Mouse (Mus musculus) heart, adult 2 months (tissue): ENCODE results near the gene Bend5. TPM values are rescaled to one million over a fixed set of nuclear protein-coding genes. Genes with fewer than 3 reads are reported as not detected.

Source experiments
- DNase-seq, 2 experiments: peaks; one replicate each; pipeline ENCODE4 v3.0.0; 2021
- H3K27ac ChIP-seq: fragments of 200-600 bp; 2 replicates; pipeline ENCODE4 v1.8.1; 2022
- H3K27me3 ChIP-seq: fragments of 200-500 bp; 2 replicates; pipeline ENCODE4 v1.6.1; 2012; ENCODE audit warnings: mild to moderate bottlenecking, low read length, inconsistent platforms, mixed read lengths; ENCODE audit not compliant: control insufficient read depth, insufficient read depth
- H3K36me3 ChIP-seq: fragments of 200-500 bp; 2 replicates; pipeline ENCODE4 v1.6.1; 2012; ENCODE audit warnings: low read length, inconsistent platforms; ENCODE audit not compliant: control insufficient read depth, insufficient read depth
- H3K4me1 ChIP-seq: fragments of 200-500 bp; 2 replicates; pipeline ENCODE4 v1.6.1; 2011; ENCODE audit warnings: low read length; ENCODE audit not compliant: control insufficient read depth, insufficient read depth
- H3K4me3 ChIP-seq: fragments of 200-600 bp; 2 replicates; pipeline ENCODE4 v1.8.1; 2022
- H3K79me2 ChIP-seq: fragments of 200-500 bp; replicated peaks from 2 replicates; pipeline ENCODE4 v1.6.1; 2012; ENCODE audit warnings: mild to moderate bottlenecking, inconsistent platforms, low read length, moderate library complexity, mixed read lengths; ENCODE audit not compliant: control insufficient read depth, insufficient read depth
- H3K9ac ChIP-seq: fragments of 200-500 bp; 2 replicates; pipeline ENCODE4 v1.6.1; 2012; ENCODE audit warnings: low read depth, mild to moderate bottlenecking, control low read depth, inconsistent platforms, low read length, mixed read lengths
- CTCF ChIP-seq: fragments of 200-600 bp; IDR thresholded peaks from 2 replicates; pipeline ENCODE4 v1.8.1; 2022; ENCODE audit warnings: antibody characterized with exemption, mild to moderate bottlenecking, moderate library complexity
- EP300 ChIP-seq: fragments of 200-500 bp; IDR thresholded peaks from 2 replicates; pipeline ENCODE4 v1.6.1; 2011; ENCODE audit warnings: low read depth, low read length, control low read depth; ENCODE audit not compliant: insufficient read depth
- POLR2A ChIP-seq: fragments of 200-500 bp; IDR thresholded peaks from 2 replicates; pipeline ENCODE4 v1.6.1; 2011; ENCODE audit warnings: mild to moderate bottlenecking, low read depth, low read length, control low read depth; ENCODE audit not compliant: insufficient read depth
- WGBS: fragments of 180-500 bp; shearing (Covaris S2); methylation state at CpG from one replicate; pipeline ENCODE4 v1.1.7; 2018; 5-methylcytosine and 5-hydroxymethylcytosine counted together
- intact Hi-C: fragments of 180-260 bp; cut with DNase I; formaldehyde crosslinking; loops from one replicate; pipeline ENCODE4 v1.15.1; 2025
- long read RNA-seq: library from polyadenylated mRNA; stranded (forward); transcript quantifications from one replicate; pipeline ENCODE4 v2.0.0, GENCODE M21; 2021
- polyA plus RNA-seq: library from polyadenylated mRNA; depleted of rRNA; stranded (reverse); fragments of >200 nt; gene quantifications from 2 replicates; pipeline ENCODE4 v1.2.3, GENCODE M21; 2012; rRNA removed
- total RNA-seq, 2 experiments: library from RNA; stranded (reverse); gene quantifications; 2 replicates each; pipeline ENCODE4 v1.2.3; 2021

The Bend5 gene
- 1 to 10 TPM; 5.4 to 8.1 TPM for total RNA-seq
- 3.8 and 4.2 TPM in 2 replicates for polyA plus RNA-seq
- long read RNA-seq, partial matches to known transcripts = 0 of 6 reads
- long read RNA-seq, other reads (novel, unspliced or antisense) = 1 of 6 reads

DNA sequence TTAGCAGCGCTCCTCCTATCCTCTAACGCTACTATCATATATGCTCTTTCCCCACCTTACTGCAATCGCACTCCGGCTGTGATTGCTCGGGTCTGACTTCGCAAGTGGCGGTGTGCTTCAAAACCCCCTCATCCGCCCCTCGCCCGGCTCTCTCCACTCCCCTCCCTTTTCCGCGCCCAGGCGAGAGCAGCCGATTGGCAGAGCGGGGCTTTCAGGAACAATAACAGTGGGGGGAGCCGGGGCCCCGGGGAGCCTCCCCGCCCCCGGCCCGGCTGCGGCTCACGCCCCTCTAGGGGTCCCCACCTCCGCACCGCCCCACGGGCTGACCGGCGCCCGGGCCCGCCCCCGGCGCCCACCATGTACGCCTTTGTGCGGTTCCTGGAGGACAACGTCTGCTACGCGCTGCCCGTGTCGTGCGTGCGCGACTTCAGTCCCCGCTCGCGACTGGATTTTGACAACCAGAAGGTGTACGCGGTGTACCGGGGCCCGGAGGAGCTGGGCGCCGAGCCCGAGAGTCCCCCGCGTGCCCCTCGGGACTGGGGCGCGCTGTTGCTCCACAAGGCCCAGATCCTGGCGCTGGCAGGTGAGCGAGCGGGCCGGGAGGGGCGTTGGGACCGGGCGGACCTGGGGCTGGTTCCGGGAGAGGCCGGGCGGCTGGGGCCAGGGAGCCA, at the start of gene Bend5:
Bend5 (plus strand) TSS at position 189 of the 671 bp plus-strand sequence.
- Histone ChIP-seq H3K27ac (peak within 1 kb of the TSS; percentile 78), H3K4me3 (peak within 1 kb of the TSS; percentile 89), H3K9ac (peak within 1 kb of the TSS; percentile 98), H3K27me3 (no peaks in the 10 kb centered on the region), H3K4me1 (peaks cover 4% of the 10 kb centered on the region), H3K36me3 (peaks cover 4% of the 10 kb centered on the region), H3K79me2 (no peaks in the 10 kb centered on the region)
- under 1% methylated on average over 65 of the region's 66 CpGs for WGBS
- TF ChIP-seq POLR2A (peak; percentile 54; the same call in 1 of the 2 replicates), EP300 (no peak)
- intact Hi-C loops = no loop called here
- DNase-seq = peak; percentile 79 to 82

DNA sequence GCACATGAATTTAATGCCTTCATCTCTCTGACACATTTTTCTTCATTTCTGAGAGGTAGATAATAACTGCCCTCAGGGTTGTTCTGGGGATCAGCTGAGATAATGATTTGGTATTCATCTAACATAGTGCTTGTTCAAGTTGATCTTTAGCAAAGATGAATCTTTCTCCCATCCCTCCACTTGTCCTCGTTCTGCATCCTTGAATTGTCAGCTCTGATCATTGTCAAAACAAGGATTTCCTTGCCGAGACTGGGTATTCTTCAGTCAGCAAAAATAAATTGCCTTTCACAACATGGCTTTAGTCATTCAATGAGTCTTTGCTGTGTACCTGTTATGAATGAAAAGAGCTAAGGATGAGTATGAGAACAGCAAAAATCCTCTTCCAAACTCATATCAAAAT, 47.0 kb upstream of the Bend5 start:
- WGBS = 51% methylated on average over 2 of the region's 2 CpGs
- no peak overlapping the region for H3K27ac ChIP-seq
- TF ChIP-seq CTCF (no peak), POLR2A (no peak), EP300 (no peak)
- H3K36me3 ChIP-seq = no peaks in the 10 kb centered on the region
- no peak overlapping the region for H3K9ac ChIP-seq
- H3K4me3 ChIP-seq = no peak overlapping the region
- DNase-seq = no peak
- no peaks in the 10 kb centered on the region for H3K4me1 ChIP-seq
- H3K79me2 ChIP-seq = no peaks in the 10 kb centered on the region
- no peaks in the 10 kb centered on the region for H3K27me3 ChIP-seq
- intact Hi-C loops = no loop called here

DNA sequence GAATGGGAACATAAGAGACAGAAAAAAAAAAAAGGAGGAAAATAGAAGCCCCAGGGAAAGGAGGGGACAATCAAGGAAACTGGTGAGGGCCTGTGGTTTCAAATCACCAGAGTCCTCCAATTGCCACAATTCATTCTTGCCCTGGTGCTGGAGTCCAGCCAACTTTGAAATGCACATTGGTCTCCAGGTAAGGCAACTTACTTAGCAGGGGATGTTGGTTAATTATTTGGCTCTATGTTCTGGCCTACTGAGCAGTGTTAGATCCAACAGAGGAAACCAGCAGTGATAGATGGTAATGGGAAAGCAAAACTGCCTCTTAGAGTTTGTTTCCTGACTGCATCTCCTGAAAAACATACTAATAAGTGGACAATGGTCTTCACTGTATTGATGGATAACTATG, 37.6 kb upstream of the Bend5 start:
- H3K27me3 ChIP-seq = no peaks in the 10 kb centered on the region
- no peak overlapping the region for H3K4me3 ChIP-seq
- H3K79me2 ChIP-seq = no peaks in the 10 kb centered on the region
- intact Hi-C loops = no loop called here
- no peaks in the 10 kb centered on the region for H3K4me1 ChIP-seq
- H3K9ac ChIP-seq = no peak overlapping the region
- H3K27ac ChIP-seq = no peak overlapping the region
- TF ChIP-seq POLR2A (no peak), EP300 (no peak), CTCF (no peak)
- no peak for DNase-seq
- no peaks in the 10 kb centered on the region for H3K36me3 ChIP-seq

DNA sequence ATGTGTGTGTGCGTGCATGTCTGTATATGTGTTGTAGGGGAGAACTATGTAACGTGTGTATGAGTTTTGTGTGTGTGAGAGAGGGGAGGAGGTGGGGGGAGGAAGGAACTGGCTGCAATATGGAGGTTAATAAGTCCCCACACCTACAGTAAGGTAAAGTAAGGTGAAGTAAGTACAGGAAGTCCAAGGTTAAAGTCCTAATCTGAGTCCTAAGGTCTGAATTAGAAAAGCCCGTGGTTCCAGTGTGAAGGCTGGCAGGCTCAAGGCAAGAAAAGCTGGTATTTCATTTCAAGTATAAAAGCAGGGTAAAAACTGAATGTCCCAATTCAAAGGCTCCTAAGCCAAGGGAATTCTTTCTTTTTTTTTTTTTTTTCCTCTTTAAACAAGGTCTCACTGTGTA, 36.7 kb upstream of the Bend5 start:
- intact Hi-C loops = no loop called here
- H3K27ac ChIP-seq = no peak overlapping the region
- DNase-seq = no peak
- 89% methylated on average over 3 of the region's 3 CpGs for WGBS
- H3K9ac ChIP-seq = no peak overlapping the region
- no peaks in the 10 kb centered on the region for H3K27me3 ChIP-seq
- H3K4me1 ChIP-seq = no peaks in the 10 kb centered on the region
- no peaks in the 10 kb centered on the region for H3K79me2 ChIP-seq
- no peaks in the 10 kb centered on the region for H3K36me3 ChIP-seq
- H3K4me3 ChIP-seq = no peak overlapping the region
- TF ChIP-seq POLR2A (no peak), EP300 (no peak), CTCF (no peak)

DNA sequence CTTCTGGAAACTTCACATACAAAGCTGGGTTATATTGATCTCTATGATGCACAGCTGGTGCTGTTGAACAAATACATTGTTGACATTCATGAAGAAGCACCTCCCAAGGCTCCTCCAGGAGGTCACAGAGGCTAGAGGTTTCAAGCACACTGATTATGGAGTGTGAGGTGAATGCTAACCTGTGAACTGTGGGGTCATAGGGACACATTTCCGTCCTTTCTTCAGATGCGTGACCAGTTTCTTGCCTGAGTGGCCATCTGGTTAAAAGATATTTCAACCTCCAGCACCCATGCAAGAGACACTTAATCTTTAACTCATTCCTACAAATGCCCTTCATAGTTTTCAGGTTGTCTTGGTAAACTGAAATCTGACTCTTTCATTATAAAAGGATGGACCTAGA, 31.7 kb upstream of the Bend5 start:
- Histone ChIP-seq H3K4me1 (no peaks in the 10 kb centered on the region), H3K9ac (no peak overlapping the region), H3K27me3 (no peaks in the 10 kb centered on the region), H3K36me3 (no peaks in the 10 kb centered on the region), H3K79me2 (no peaks in the 10 kb centered on the region), H3K27ac (no peak overlapping the region), H3K4me3 (no peak overlapping the region)
- no peak for TF ChIP-seq CTCF
- no peak for TF ChIP-seq EP300
- TF ChIP-seq POLR2A = no peak
- WGBS = 79% methylated on average over 2 of the region's 2 CpGs
- intact Hi-C loops = no loop called here
- DNase-seq = no peak

DNA sequence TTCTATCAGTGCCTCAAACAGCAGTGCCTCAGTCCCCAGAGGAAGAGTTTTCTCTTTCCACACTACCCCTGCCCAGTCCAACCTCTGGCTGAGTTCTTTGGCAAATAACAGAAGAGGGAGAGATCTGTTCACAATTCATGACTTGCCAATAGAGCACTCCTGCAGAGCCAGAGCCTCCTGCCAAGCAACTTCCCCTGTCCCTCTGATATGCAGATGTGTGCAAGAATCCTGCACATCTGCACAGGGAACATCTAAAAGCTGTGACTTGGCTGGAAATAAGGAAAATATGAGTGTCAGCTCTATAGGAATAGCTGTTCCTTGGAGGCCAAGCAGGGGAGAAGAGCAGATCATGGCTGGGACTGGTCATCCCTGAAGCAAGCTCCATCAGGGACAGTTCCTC, 24.1 kb upstream of the Bend5 start:
- H3K79me2 ChIP-seq = no peaks in the 10 kb centered on the region
- intact Hi-C loops = no loop called here
- no peak overlapping the region for H3K4me3 ChIP-seq
- no peaks in the 10 kb centered on the region for H3K36me3 ChIP-seq
- no peak overlapping the region for H3K9ac ChIP-seq
- H3K4me1 ChIP-seq = no peaks in the 10 kb centered on the region
- no peak overlapping the region for H3K27ac ChIP-seq
- TF ChIP-seq EP300 = no peak
- TF ChIP-seq POLR2A = no peak
- TF ChIP-seq CTCF = no peak
- DNase-seq = peak in 1 of 2 experiments; percentile 20
- H3K27me3 ChIP-seq = no peaks in the 10 kb centered on the region
